Mouse (Mus musculus) kidney, embryonic 14.5 days (tissue): ENCODE measurements around the gene Cacna1g. TPM values are rescaled to one million over a fixed set of nuclear protein-coding genes. Genes with fewer than 3 reads are reported as not detected.
"Not testable (repeated sequence)": the region's sequence is repeated elsewhere in the genome, so short reads cannot be mapped to it uniquely, and the experiment has no call there.

Experiments used
- ATAC-seq: fragments of 200-750 bp; cut with Nextera tagmentation; 2 replicates; pipeline ENCODE4 v1.8.0; 2017; ENCODE audit warnings: moderate number of reproducible peaks, mild to moderate bottlenecking, moderate TSS enrichment, moderate library complexity; ENCODE audit not compliant: low FRiP score, low TSS enrichment
- H3K27ac ChIP-seq: fragments of 300-500 bp; sonication (generic); 2 replicates; pipeline ENCODE4 v1.5.1; 2014; ENCODE audit warnings: low read depth, mild to moderate bottlenecking, low read length, moderate library complexity, mixed read lengths
- H3K27me3 ChIP-seq: fragments of 300-500 bp; sonication (generic); 2 replicates; pipeline ENCODE4 v1.6.1; 2014; ENCODE audit warnings: mild to moderate bottlenecking, low read length; ENCODE audit not compliant: control insufficient read depth, insufficient read depth
- H3K36me3 ChIP-seq: fragments of 300-500 bp; sonication (generic); 2 replicates; pipeline ENCODE4 v1.6.1; 2014; ENCODE audit warnings: low read length, mixed read lengths; ENCODE audit not compliant: control insufficient read depth, insufficient read depth
- H3K4me1 ChIP-seq: fragments of 300-500 bp; sonication (generic); 2 replicates; pipeline ENCODE4 v1.6.1; 2014; ENCODE audit warnings: low read length, mixed read lengths; ENCODE audit not compliant: control insufficient read depth, insufficient read depth
- H3K4me2 ChIP-seq: fragments of 300-500 bp; sonication (generic); replicated peaks from 2 replicates; pipeline ENCODE4 v1.6.1; 2014; ENCODE audit warnings: low read depth, mild to moderate bottlenecking, low read length
- H3K4me3 ChIP-seq: fragments of 300-500 bp; sonication (generic); 2 replicates; pipeline ENCODE4 v1.5.1; 2014; ENCODE audit warnings: mild to moderate bottlenecking, low read length
- H3K9ac ChIP-seq: fragments of 300-500 bp; sonication (generic); 2 replicates; pipeline ENCODE4 v1.6.1; 2014; ENCODE audit warnings: low read depth, mild to moderate bottlenecking, low read length, moderate library complexity
- H3K9me3 ChIP-seq: fragments of 300-500 bp; sonication (generic); 2 replicates; pipeline ENCODE4 v1.6.1; 2016; ENCODE audit warnings: low read length; ENCODE audit not compliant: control insufficient read depth
- WGBS: fragments of 180-500 bp; shearing (Covaris S2); extraction: QIAGEN DNeasy Blood & Tissue Kit; methylation state at CpG from one replicate; pipeline ENCODE4 v1.1.7; 2014; 5-methylcytosine and 5-hydroxymethylcytosine counted together
- polyA plus RNA-seq: library from polyadenylated mRNA; unstranded; fragments of >200 nt; fragmentation: Nextera tagmentation; extraction: Ambion mirVana; gene quantifications from 2 replicates; pipeline ENCODE4 v1.2.1, GENCODE M21; 2014

The Cacna1g gene
- polyA plus RNA-seq, 1 experiment from 2014 or later = 14.1 TPM

DNA sequence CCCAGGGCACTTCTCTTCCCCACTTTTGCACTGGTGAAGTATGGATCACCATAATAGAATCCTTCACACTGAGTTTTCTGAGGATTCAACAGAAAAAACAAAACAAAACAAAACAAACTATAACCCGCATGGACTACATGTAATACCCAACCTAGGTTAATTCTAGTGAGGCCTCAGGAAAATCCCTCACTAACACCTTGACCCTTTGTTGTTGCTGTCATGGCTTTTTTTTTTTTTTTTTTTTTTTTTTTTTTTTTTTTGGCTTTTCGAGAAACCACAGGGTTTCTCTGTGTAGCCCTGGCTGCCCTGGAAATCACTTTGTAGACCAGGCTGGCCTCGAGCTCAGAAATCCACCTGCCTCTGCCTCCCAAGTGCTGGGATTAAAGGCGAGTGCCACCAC lies 80.5 kb downstream of the Cacna1g start:
- H3K4me1 ChIP-seq, H3K4me2 ChIP-seq, H3K36me3 ChIP-seq, H3K27me3 ChIP-seq, H3K4me3 ChIP-seq, H3K9ac ChIP-seq, H3K27ac ChIP-seq, H3K9me3 ChIP-seq, ATAC-seq: not testable (repeated sequence)
- 89% methylated on average over 4 of the region's 4 CpGs for WGBS

GRCm38 (mm10) chr11:94392672-94393109 lies 81.3 kb downstream of the Cacna1g start, which contains the start of gene Abcc3:
TSS of gene Abcc3 (minus strand) at chr11:94392997.
- H3K4me3 ChIP-seq = peak within 1 kb of the TSS; percentile 35
- 0 out of 2 replicates have a peak, but pooled peaks cover 5% of the 10 kb centered on the region for H3K27me3 ChIP-seq
- WGBS = 4% methylated on average over 20 of the region's 20 CpGs
- peak within 1 kb of the TSS; percentile 56 for H3K4me2 ChIP-seq
- peak; percentile 63; the same call in 1 of the 2 replicates for ATAC-seq
- H3K4me1 ChIP-seq = 0 out of 2 replicates have a peak, but pooled peaks cover 2% of the 10 kb centered on the region
- H3K9ac ChIP-seq = peak within 1 kb of the TSS; percentile 47; the same call in 1 of the 2 replicates
- H3K27ac ChIP-seq = no peak within 1 kb of the TSS
- no peaks in the 10 kb centered on the region for H3K36me3 ChIP-seq
- H3K9me3 ChIP-seq = no peaks in the 10 kb centered on the region

GRCm38 (mm10) chr11:94391661-94392060 lies 82.3 kb downstream of the Cacna1g start:
- no peak overlapping the region for H3K27ac ChIP-seq
- no peak overlapping the region for H3K4me3 ChIP-seq
- H3K4me1 ChIP-seq = peaks cover 5% of the 10 kb centered on the region; the same call in 1 of the 2 replicates
- no peak overlapping the region for H3K4me2 ChIP-seq
- H3K27me3 ChIP-seq = 0 out of 2 replicates have a peak, but pooled peaks cover 5% of the 10 kb centered on the region
- H3K36me3 ChIP-seq = no peaks in the 10 kb centered on the region
- no peaks in the 10 kb centered on the region for H3K9me3 ChIP-seq
- WGBS = 89% methylated on average over 10 of the region's 10 CpGs
- no peak for ATAC-seq
- H3K9ac ChIP-seq = no peak overlapping the region

GRCm38 (mm10) chr11:94390825-94391224 lies 83.2 kb downstream of the Cacna1g start:
- WGBS = 81% methylated on average over 6 of the region's 6 CpGs
- no peak overlapping the region for H3K4me2 ChIP-seq
- H3K36me3 ChIP-seq = no peaks in the 10 kb centered on the region
- H3K4me3 ChIP-seq = no peak overlapping the region
- no peak for ATAC-seq
- H3K9ac ChIP-seq = no peak overlapping the region
- H3K27me3 ChIP-seq = 0 out of 2 replicates have a peak, but pooled peaks cover 5% of the 10 kb centered on the region
- H3K27ac ChIP-seq = no peak overlapping the region
- H3K4me1 ChIP-seq = peaks cover 13% of the 10 kb centered on the region
- no peaks in the 10 kb centered on the region for H3K9me3 ChIP-seq

- H3K27ac ChIP-seq = no peak overlapping the region
- 0 out of 2 replicates have a peak, but pooled peaks cover 5% of the 10 kb centered on the region for H3K27me3 ChIP-seq
- no peak for ATAC-seq
- no peaks in the 10 kb centered on the region for H3K9me3 ChIP-seq
- H3K36me3 ChIP-seq = no peaks in the 10 kb centered on the region
- H3K9ac ChIP-seq = no peak overlapping the region
- H3K4me3 ChIP-seq = no peak overlapping the region
- H3K4me1 ChIP-seq = peaks cover 19% of the 10 kb centered on the region
- no peak overlapping the region for H3K4me2 ChIP-seq
- WGBS = 65% methylated on average over 6 of the region's 6 CpGs
Measured at GRCm38 (mm10) chr11:94389724-94390396, 84.1 kb downstream of the Cacna1g start.

DNA sequence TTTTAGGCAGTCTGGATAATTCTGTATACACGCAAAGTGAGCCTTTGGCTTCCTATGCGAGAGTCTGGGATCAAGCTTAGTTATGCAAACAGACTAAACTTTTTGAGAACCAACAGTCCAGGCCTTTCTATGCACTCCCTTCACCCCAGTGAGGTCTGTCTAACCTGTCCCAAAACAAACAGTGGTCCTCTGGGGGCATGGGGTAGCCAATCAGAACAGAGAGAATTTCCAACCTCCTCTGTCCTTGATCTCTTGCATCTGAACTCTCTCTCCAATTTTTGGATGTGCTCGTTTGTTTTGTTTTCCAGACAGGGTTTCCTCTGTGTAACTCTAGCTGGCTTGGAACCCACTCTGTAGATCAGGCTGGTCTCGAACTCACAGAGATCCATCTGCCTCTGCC lies 85.0 kb downstream of the Cacna1g start:
- H3K9ac ChIP-seq = no peak overlapping the region
- no peak overlapping the region for H3K27ac ChIP-seq
- no peak overlapping the region for H3K4me3 ChIP-seq
- H3K9me3 ChIP-seq = no peaks in the 10 kb centered on the region
- 0 out of 2 replicates have a peak, but pooled peaks cover 5% of the 10 kb centered on the region for H3K27me3 ChIP-seq
- no peak overlapping the region for H3K4me2 ChIP-seq
- 78% methylated on average over 4 of the region's 4 CpGs for WGBS
- H3K4me1 ChIP-seq = peaks cover 19% of the 10 kb centered on the region
- H3K36me3 ChIP-seq = no peaks in the 10 kb centered on the region
- no peak for ATAC-seq

DNA sequence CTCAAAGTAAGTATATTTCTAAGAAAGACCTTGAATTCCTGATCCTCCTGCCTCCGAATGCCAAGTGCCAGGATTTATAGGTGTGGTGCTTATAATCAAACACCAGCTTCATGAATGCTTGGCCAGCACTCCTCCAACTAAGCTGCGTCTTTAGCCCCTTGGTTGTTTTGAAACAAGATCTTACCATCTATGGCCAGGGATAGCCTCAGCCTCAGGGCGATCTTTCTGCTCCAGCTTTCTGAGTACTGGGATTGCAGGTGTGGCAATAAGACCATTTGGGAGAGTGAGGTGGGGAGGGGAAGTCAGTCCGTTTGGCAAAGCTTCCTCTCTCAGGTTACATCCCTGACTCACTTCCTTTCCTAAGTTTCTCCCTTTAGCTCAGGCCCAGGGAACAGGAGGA lies 86.2 kb downstream of the Cacna1g start:
- Histone ChIP-seq H3K36me3 (no peaks in the 10 kb centered on the region), H3K9ac (no peak overlapping the region), H3K4me3 (no peak overlapping the region), H3K27ac (no peak overlapping the region), H3K9me3 (no peaks in the 10 kb centered on the region), H3K4me2 (no peak overlapping the region), H3K27me3 (0 out of 2 replicates have a peak, but pooled peaks cover 5% of the 10 kb centered on the region), H3K4me1 (peaks cover 18% of the 10 kb centered on the region)
- 48% methylated on average over 4 of the region's 4 CpGs for WGBS
- no peak for ATAC-seq

GRCm38 (mm10) chr11:94385977-94386771 lies 87.8 kb downstream of the Cacna1g start:
- WGBS = 2% methylated on average over 11 of the region's 12 CpGs
- Histone ChIP-seq H3K4me3 (no peak overlapping the region), H3K27me3 (no peaks in the 10 kb centered on the region), H3K9me3 (no peaks in the 10 kb centered on the region), H3K27ac (peak overlapping the region; percentile 11), H3K4me1 (peaks cover 16% of the 10 kb centered on the region), H3K4me2 (peak overlapping the region; percentile 36; the same call in 1 of the 2 replicates), H3K36me3 (no peaks in the 10 kb centered on the region), H3K9ac (0 out of 2 replicates have a peak overlapping the region, but pooled peaks have one; percentile 9)
- peak; percentile 82 for ATAC-seq
